Mouse (Mus musculus): Measurements from ENCODE around the gene Mbtps2.

DNA sequence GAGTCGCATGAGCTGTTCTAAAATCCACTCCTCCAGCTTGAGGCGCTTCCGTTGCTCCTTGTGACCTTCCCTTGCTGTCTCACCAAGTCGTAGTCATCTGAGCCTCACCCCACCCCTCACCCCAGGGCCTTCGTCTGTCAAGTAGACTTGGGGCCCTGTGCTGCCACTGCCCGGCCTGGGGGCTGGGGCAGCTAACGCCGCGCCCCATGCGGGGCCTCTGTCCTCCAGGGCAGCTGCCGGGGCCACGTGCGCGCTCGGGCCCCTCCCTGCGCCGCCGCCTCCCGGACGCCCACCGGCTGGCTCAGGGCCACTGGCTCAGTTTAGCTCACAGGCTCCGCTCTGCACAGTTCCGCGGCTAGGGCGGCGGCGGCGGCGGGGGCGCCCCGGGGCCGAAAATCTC is 14.4 kb upstream of the Mbtps2 start:
- TF ChIP-seq POLR2A (IDR thresholded peaks at IDR 0.05; ENCODE audit: extremely low read depth, insufficient read depth, low read length) (no peak), CTCF (IDR thresholded peaks at IDR 0.05; ENCODE audit: low read depth, low read length) (no peak)

Data from liver, adult 2 months (tissue).